Mouse (Mus musculus) heart, adult 2 months (tissue): ENCODE data around the gene Phf13.

Experiments
- CTCF ChIP-seq: fragments of 200-600 bp; IDR thresholded peaks from 2 replicates; pipeline ENCODE4 v1.8.1; 2022; ENCODE audit warnings: antibody characterized with exemption, mild to moderate bottlenecking, moderate library complexity
- POLR2A ChIP-seq: fragments of 200-500 bp; IDR thresholded peaks from 2 replicates; pipeline ENCODE4 v1.6.1; 2011; ENCODE audit warnings: mild to moderate bottlenecking, low read depth, low read length, control low read depth; ENCODE audit not compliant: insufficient read depth

- TF ChIP-seq CTCF: no peak
- TF ChIP-seq POLR2A: no peak
Measured at GRCm38 (mm10) chr4:152001335-152001734, 5.3 kb upstream of the Phf13 start.
